In genomic region chr13:23429771-23430380, GRCm38 (mm10) we compare ENCODE assay signal across 8 mouse cellular contexts. TPM values are rescaled to one million over a fixed set of nuclear protein-coding genes. Genes with fewer than 3 reads are reported as not detected.
DNase-seq lines count a peak whose midpoint lies in the region; ATAC-seq and TF ChIP-seq lines count a peak whose summit lies in the region.

No protein-coding gene starts in this region.

- peak overlapping the region; percentile 80 for H3K4me2 ChIP-seq in lung, embryonic 14.5 days
- H3K4me2 ChIP-seq in forebrain, embryonic 12.5 days = peak overlapping the region; percentile 58
- H3K4me2 ChIP-seq in limb, embryonic 15.5 days = peak overlapping the region; percentile 61
- H3K4me2 ChIP-seq in stomach, embryonic 16.5 days (ENCODE audit: low read depth, low read length) = peak overlapping the region; percentile 80

- H3K4me3 ChIP-seq in lung, embryonic 14.5 days (ENCODE audit: low read depth, low read length) = peak overlapping the region; percentile 56
- H3K4me3 ChIP-seq in forebrain, embryonic 12.5 days (replicated peaks) = peak overlapping the region; percentile 49
- H3K4me3 ChIP-seq in limb, embryonic 15.5 days = peak overlapping the region; percentile 57
- peak overlapping the region; percentile 68 for H3K4me3 ChIP-seq in stomach, embryonic 16.5 days (replicated peaks; ENCODE audit: low read length)

- peak; percentile 41 for DNase-seq in lung, embryonic 14.5 days
- no peak for DNase-seq in lung, adult 18-20 months
- DNase-seq in adrenal gland, adult 2 months = no peak
- DNase-seq in right cerebral cortex, postnatal 14 days = no peak
- DNase-seq in left cerebral cortex, adult 18-20 months (ENCODE audit: low spot score in 2 of 2) = no peak

- H3K9me3 ChIP-seq in lung, embryonic 14.5 days (ENCODE audit: low read depth, low read length) = no peaks in the 10 kb centered on the region
- H3K9me3 ChIP-seq in forebrain, embryonic 12.5 days = no peaks in the 10 kb centered on the region
- no peaks in the 10 kb centered on the region for H3K9me3 ChIP-seq in limb, embryonic 15.5 days
- H3K9me3 ChIP-seq in stomach, embryonic 16.5 days (replicated peaks; ENCODE audit: control insufficient read depth, low read length) = no peaks in the 10 kb centered on the region

- H3K27ac ChIP-seq in lung, embryonic 14.5 days (ENCODE audit: low read depth) = peak overlapping the region; percentile 96
- peak overlapping the region; percentile 92 for H3K27ac ChIP-seq in forebrain, embryonic 12.5 days
- H3K27ac ChIP-seq in limb, embryonic 15.5 days = peak overlapping the region; percentile 89
- peak overlapping the region; percentile 83 for H3K27ac ChIP-seq in stomach, embryonic 16.5 days (ENCODE audit: low read length)

- H3K27me3 ChIP-seq in lung, embryonic 14.5 days (ENCODE audit: insufficient read depth, low read length) = no peaks in the 10 kb centered on the region
- H3K27me3 ChIP-seq in forebrain, embryonic 12.5 days = no peaks in the 10 kb centered on the region
- H3K27me3 ChIP-seq in limb, embryonic 15.5 days = no peaks in the 10 kb centered on the region
- no peaks in the 10 kb centered on the region for H3K27me3 ChIP-seq in stomach, embryonic 16.5 days (ENCODE audit: control insufficient read depth, insufficient read depth, low read length)

- H3K9ac ChIP-seq in lung, embryonic 14.5 days = peak overlapping the region; percentile 71
- peak overlapping the region; percentile 53 for H3K9ac ChIP-seq in forebrain, embryonic 12.5 days
- peak overlapping the region; percentile 35; the same call in 1 of the 2 replicates for H3K9ac ChIP-seq in limb, embryonic 15.5 days
- H3K9ac ChIP-seq in stomach, embryonic 16.5 days (ENCODE audit: low read length) = peak overlapping the region; percentile 79

- no peak for ATAC-seq in lung, embryonic 14.5 days (ENCODE audit: insufficient read depth)
- ATAC-seq in forebrain, embryonic 12.5 days (ENCODE audit: low FRiP score) = no peak
- ATAC-seq in limb, embryonic 15.5 days (ENCODE audit: insufficient number of reproducible peaks, low FRiP score, low TSS enrichment, low read depth) = no peak
- ATAC-seq in stomach, embryonic 16.5 days (ENCODE audit: insufficient read depth, low FRiP score) = no peak

- peaks cover 3% of the 10 kb centered on the region; the same call in 1 of the 2 replicates for H3K4me1 ChIP-seq in lung, embryonic 14.5 days (ENCODE audit: insufficient read depth)
- peaks cover 25% of the 10 kb centered on the region for H3K4me1 ChIP-seq in forebrain, embryonic 12.5 days
- H3K4me1 ChIP-seq in limb, embryonic 15.5 days = peaks cover 5% of the 10 kb centered on the region; the same call in 1 of the 2 replicates
- peaks cover 12% of the 10 kb centered on the region for H3K4me1 ChIP-seq in stomach, embryonic 16.5 days (ENCODE audit: control insufficient read depth, insufficient read depth, low read length)

- no peaks in the 10 kb centered on the region for H3K36me3 ChIP-seq in lung, embryonic 14.5 days (ENCODE audit: insufficient read depth)
- H3K36me3 ChIP-seq in forebrain, embryonic 12.5 days (replicated peaks) = no peaks in the 10 kb centered on the region
- no peaks in the 10 kb centered on the region for H3K36me3 ChIP-seq in limb, embryonic 15.5 days
- H3K36me3 ChIP-seq in stomach, embryonic 16.5 days (ENCODE audit: control insufficient read depth, insufficient read depth, low read length) = no peaks in the 10 kb centered on the region

- TF ChIP-seq CTCF in lung, embryonic 14.5 days (IDR thresholded peaks at IDR 0.05; ENCODE audit: low read depth) = no peak

- 19% methylated on average over 10 of the region's 10 CpGs for WGBS in lung, embryonic 14.5 days
- WGBS in forebrain, embryonic 12.5 days = 40% methylated on average over 10 of the region's 10 CpGs
- 28% methylated on average over 10 of the region's 10 CpGs for WGBS in limb, embryonic 15.5 days
- WGBS in stomach, embryonic 16.5 days = 28% methylated on average over 10 of the region's 10 CpGs

RNA-seq across cellular contexts. Expression of gene Abt1, which starts 6.2 kb away (rescaled TPM):
- polyA plus RNA-seq in lung, embryonic 14.5 days (2014; fragmentation: Nextera tagmentation; extraction: Ambion mirVana) = 12.7 and 13.5 TPM in 2 replicates
- polyA plus RNA-seq in forebrain, embryonic 12.5 days (2016; fragmentation: Nextera tagmentation; extraction: Ambion mirVana) = 13.0 and 13.2 TPM in 2 replicates
- polyA plus RNA-seq in limb, embryonic 15.5 days (2015; fragmentation: Nextera tagmentation; extraction: Ambion mirVana) = 11.9 and 13.9 TPM in 2 replicates
- 10.3 and 11.4 TPM in 2 replicates for polyA plus RNA-seq in stomach, embryonic 16.5 days (2015; fragmentation: Nextera tagmentation; extraction: Ambion mirVana)
- total RNA-seq in adrenal gland, adult 2 months (2021) = 1 to 10 TPM; 7.0 to 8.5 TPM
- 1.1 TPM in 2 replicates for polyA plus RNA-seq in adrenal gland, adult 2 months (2012; rRNA removed)
- total RNA-seq in left cerebral cortex, adult 18-20 months (2021) = 1 to 10 TPM; 9.0 to 9.5 TPM

RNA-seq across cellular contexts. Expression of gene Btn1a1, which starts 35.8 kb away (rescaled TPM):
- polyA plus RNA-seq in lung, embryonic 14.5 days (2014; fragmentation: Nextera tagmentation; extraction: Ambion mirVana) = 0.07 and 0.18 TPM in 2 replicates
- polyA plus RNA-seq in forebrain, embryonic 12.5 days (2016; fragmentation: Nextera tagmentation; extraction: Ambion mirVana) = 0.18 and 0.36 TPM in 2 replicates
- polyA plus RNA-seq in limb, embryonic 15.5 days (2015; fragmentation: Nextera tagmentation; extraction: Ambion mirVana) = 0.18 and 0.22 TPM in 2 replicates
- 0.21 and 0.22 TPM in 2 replicates for polyA plus RNA-seq in stomach, embryonic 16.5 days (2015; fragmentation: Nextera tagmentation; extraction: Ambion mirVana)
- total RNA-seq in adrenal gland, adult 2 months (2021) = not detected
- not detected in 2 replicates for polyA plus RNA-seq in adrenal gland, adult 2 months (2012; rRNA removed)
- total RNA-seq in left cerebral cortex, adult 18-20 months (2021) = not detected

RNA-seq across cellular contexts. Expression of gene Btn2a2, which starts 58.8 kb away (rescaled TPM):
- polyA plus RNA-seq in lung, embryonic 14.5 days (2014; fragmentation: Nextera tagmentation; extraction: Ambion mirVana) = 0.63 and 0.73 TPM in 2 replicates
- 0.23 and 0.36 TPM in 2 replicates for polyA plus RNA-seq in forebrain, embryonic 12.5 days (2016; fragmentation: Nextera tagmentation; extraction: Ambion mirVana)
- polyA plus RNA-seq in limb, embryonic 15.5 days (2015; fragmentation: Nextera tagmentation; extraction: Ambion mirVana) = 0.61 and 0.67 TPM in 2 replicates
- 0.14 and 0.28 TPM in 2 replicates for polyA plus RNA-seq in stomach, embryonic 16.5 days (2015; fragmentation: Nextera tagmentation; extraction: Ambion mirVana)
- not detected for total RNA-seq in adrenal gland, adult 2 months (2021)
- polyA plus RNA-seq in adrenal gland, adult 2 months (2012; rRNA removed) = not detected in 2 replicates
- total RNA-seq in left cerebral cortex, adult 18-20 months (2021) = 1 to 10 TPM; 1.3 to 1.9 TPM
